Mouse (Mus musculus): ENCODE measurements at regions not wholly inside any gene's neighbourhood (a gene's known extent, or its start where the extent isn't known, plus 50 kb on each side); places are given as distances from the start of the nearest gene placed in this dataset.

GRCm38 (mm10) chr13:32649982-32650381, 133.8 kb downstream of the Mylk4 start:
- peak; percentile 68 for DNase-seq

DNA sequence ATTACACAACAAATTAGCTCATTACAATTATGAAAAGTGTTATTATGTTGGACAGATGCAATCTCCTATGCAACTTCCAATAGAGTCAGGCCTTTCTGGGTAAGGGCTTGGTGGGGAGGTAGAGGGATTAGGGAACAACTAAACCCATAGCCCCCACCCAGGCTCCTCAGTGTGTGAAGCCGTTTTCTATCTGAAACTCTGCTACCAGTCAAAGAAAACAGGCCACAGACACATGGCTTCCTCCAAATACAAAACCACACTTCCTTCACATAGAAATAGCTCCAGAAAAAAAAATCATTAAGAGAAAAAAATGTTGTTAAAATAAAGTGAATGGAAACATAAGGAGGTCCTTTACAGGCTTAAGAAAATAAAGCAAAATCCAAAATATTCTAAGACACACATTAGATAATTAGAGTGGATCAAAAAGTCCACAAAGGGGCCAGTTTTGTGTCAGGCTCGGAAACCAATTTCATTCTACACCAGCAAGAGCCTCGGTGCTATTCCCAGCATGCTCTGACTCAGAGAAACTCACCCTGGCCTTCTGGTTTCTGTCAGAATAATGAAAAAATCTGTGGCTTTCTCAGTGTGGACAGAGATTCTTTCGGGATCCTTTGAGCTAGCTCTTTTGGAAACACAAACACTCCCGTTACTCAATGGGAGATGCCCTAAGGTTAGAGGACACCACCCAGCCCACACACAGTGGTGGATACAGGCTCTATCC, 140.6 kb downstream of the Mylk4 start:
- peak; percentile 63 for DNase-seq

GRCm38 (mm10) chr13:32640941-32641340, 142.8 kb downstream of the Mylk4 start:
- no peak for DNase-seq

GRCm38 (mm10) chr13:32630122-32630732, 153.5 kb downstream of the Mylk4 start:
- DNase-seq, result peak; percentile 91

GRCm38 (mm10) chr13:32613916-32614315, 169.8 kb downstream of the Mylk4 start:
- peak; percentile 29 for DNase-seq

DNA sequence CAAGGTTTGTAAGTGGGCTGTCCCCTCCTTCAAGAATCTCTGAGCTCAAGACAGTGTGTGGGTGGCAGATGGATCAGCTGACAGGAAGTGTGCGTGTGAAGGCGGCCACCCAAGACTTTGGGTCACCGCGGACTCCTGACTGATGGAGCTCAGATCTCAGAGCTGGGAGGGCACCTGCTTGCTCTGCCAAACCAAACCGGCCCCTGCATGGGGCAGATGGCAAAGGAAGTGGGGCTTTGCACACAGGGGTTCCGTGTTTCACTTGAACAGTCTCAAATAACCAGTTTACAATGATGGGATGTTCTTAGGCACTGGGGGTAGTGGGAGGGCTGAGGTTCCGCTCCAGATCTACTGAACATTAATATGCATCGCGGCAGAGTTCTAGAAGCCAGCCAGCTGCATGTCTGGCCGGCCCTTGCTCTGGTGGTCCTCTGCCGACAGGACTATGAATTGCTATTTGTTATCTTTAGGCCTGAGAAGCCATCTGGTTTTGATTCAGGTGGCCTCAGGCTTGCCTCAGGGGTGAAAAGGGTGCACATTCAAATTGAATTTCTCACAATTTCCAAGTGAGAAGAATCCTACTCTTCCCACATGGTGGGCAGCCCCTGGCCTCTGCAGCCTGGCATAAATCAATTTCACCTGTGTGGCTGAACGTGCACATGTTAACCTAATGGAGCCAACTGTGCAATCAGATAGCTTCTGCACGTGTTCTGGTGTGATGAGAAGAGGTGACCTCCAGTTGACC, 172.0 kb downstream of the Mylk4 start:
- peak; percentile 87 for DNase-seq

GRCm38 (mm10) chr13:32610970-32611369, 172.8 kb downstream of the Mylk4 start:
- peak; percentile 82 for DNase-seq

- no peak for DNase-seq
Measured at GRCm38 (mm10) chr13:32608413-32608812, 175.3 kb downstream of the Mylk4 start.

- DNase-seq, result peak; percentile 79
Measured at GRCm38 (mm10) chr13:32603925-32604590, 179.7 kb downstream of the Mylk4 start.

GRCm38 (mm10) chr13:32601315-32601714, 182.4 kb downstream of the Mylk4 start:
- DNase-seq, result peak; percentile 91

DNA sequence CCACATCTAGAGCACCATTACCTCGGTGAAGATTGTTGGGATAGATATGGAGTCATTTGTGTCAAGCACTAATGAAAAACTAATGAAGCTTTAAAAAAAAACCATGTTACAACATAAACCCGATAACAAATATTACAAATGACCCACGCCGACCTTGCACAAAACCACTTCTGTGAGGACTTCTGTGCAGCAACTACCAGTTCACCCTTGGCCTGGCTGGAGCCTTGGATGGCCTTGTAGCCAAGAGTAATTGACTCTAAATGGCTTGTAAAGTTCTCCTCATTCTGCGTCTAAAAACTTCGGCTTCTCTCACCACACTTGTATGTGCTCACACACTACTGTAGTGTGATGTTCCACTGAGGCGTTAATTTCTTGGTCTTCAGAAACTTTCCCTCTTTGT, 190.1 kb downstream of the Mylk4 start:
- DNase-seq, result no peak

DNA sequence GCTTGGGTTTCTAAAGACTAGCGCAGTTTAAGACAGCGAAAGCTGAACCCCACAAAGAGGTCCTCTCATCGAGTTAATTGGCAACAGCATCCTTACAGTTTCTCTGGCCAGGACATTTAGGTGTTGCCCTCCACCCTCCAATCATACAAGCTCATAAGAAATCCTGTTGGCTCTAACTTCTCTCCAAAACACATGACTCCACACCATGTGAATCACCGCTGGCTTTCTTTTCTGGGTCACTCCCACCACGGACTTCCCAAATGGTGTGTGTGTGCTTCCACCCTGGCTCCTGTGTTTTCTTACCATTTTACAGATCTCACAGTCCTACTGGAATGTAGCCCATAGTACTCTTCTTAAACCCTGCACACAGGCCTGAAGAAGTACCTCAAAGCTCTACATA, 190.6 kb downstream of the Mylk4 start:
- peak; percentile 77 for DNase-seq

GRCm38 (mm10) chr13:32581598-32581997, 202.2 kb downstream of the Mylk4 start:
- DNase-seq, result no peak

GRCm38 (mm10) chr13:32567850-32568249, 215.9 kb downstream of the Mylk4 start:
- no peak for DNase-seq

GRCm38 (mm10) chr13:32560666-32561065, 222.1 kb upstream of the Gmds start:
- DNase-seq, result no peak

DNA sequence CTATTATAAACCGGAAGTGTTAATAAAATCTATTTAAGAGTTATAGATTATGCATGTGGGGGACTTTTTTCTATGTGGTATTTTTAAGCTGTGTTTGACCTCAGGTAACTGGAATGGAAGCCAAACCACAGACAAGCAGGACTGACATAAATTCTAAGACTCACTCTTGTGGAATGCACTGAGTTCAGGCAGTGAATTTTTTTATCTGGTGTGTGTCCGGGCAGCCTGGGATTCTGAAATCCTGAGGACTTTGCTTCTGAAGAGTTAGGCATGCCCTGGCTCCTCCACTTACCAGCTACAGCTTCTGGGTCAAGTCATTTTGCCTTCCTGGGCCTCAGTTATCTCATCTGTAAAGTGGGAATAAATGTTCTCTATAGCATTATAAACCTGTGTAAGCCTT, 217.9 kb upstream of the Gmds start:
- DNase-seq, result peak; percentile 73

DNA sequence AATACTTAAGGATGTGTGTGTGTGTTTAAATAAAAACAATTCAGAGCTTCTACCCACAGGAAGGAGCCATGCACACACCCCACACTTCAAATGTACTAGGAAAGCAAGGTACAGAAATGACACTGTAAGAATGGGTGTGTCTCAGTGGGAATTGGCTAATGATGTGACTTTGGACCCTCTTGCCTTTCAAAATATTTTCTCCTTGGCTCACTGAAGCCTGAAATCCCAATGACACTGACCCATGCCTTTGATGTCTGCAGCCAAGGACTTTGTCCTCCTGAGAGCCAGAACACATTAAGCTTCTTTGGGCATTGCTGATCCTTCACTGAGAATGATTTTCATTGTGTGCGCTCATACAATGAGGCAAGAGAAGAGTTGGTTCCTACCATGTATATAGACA, 216.5 kb upstream of the Gmds start:
- DNase-seq, result no peak

GRCm38 (mm10) chr13:32554601-32555000, 216.1 kb upstream of the Gmds start:
- peak; percentile 48 for DNase-seq

- DNase-seq, result no peak
Measured at GRCm38 (mm10) chr13:32553136-32553535, 214.6 kb upstream of the Gmds start.

- peak; percentile 74 for DNase-seq
Measured at GRCm38 (mm10) chr13:32550113-32550512, 211.6 kb upstream of the Gmds start.

- peak; percentile 86 for DNase-seq
Measured at GRCm38 (mm10) chr13:32547126-32547525, 208.6 kb upstream of the Gmds start.

GRCm38 (mm10) chr13:32544986-32545740, 206.6 kb upstream of the Gmds start:
- DNase-seq, result no peak

- DNase-seq, result no peak
Measured at GRCm38 (mm10) chr13:32541611-32542010, 203.1 kb upstream of the Gmds start.
